Mouse (Mus musculus): ENCODE results near the gene Mag.
"Not testable (repeated sequence)": the region's sequence is repeated elsewhere in the genome, so short reads cannot be mapped to it uniquely, and the experiment has no call there.

Mag gene

DNA sequence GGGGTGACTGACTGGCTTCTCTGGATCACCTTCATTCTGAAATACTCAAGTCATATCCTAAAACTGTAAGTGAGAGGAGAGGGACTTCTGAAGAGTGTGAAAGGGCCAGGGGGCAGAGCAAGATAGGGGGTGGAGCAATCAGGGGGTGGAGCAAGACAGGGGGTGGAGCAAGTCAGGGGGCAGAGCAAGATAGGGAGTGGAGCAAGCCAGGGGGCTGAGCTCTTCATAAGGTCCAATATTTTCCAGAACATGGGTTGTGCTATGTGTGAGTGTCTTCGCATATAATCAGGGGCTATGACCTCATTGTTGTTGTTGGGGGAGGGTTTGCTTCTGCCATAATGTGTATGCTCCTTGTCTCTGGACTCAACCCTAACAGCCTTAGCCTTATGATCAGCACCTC is 25.4 kb upstream of the Mag start:
- DNase-seq (ENCODE audit: low read depth, low spot score) = not testable (repeated sequence)

GRCm38 (mm10) chr7:30935422-30936099 is 20.9 kb upstream of the Mag start:
- DNase-seq (ENCODE audit: low read depth, low spot score) = not testable (repeated sequence)

GRCm38 (mm10) chr7:30924581-30924980 is 9.9 kb upstream of the Mag start, which contains the start of gene Hamp2:
TSS of gene Hamp2 (minus strand) at chr7:30924681.
- not testable (repeated sequence) for DNase-seq (ENCODE audit: low read depth, low spot score)

DNA sequence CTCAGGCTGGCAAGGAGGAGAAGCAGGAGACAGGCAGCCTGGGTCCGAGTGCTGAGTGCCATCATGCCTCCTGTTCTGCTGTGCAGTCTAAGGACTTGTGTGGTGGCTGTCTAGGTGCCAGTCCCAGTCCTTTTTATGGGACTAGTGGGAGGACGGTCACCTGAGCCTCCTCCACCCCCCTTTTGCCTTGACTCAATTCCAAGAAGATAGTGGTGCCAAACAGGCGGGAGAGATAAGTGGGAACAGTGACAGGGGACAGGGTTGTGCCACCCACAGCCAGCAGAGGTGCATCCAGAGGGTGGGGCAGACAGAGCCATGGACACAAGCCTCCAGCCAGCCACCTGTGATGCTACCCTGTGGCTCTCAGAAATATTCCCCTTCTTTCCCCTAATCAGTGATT is 9.4 kb upstream of the Mag start:
- DNase-seq (ENCODE audit: low read depth, low spot score) = no peak

DNA sequence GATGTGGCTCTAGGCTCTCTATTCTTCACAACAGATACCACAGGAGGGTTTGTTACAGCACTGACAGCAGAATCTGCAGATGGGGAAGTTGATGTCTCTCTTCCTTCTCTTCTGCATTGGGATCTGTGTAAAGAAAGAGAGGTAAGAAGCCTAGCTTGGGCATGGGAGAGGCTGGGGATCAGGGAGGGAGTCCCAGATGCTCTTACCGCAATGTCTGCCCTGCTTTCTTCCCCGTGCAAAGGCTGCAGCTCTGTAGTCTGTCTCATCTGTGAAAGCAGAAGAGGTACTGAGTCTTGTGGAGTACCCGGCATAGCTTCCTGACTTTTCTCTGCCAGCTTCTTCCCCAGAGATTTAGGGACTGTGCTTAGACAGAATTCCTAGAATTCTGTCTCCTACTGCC is 7.8 kb upstream of the Mag start:
- not testable (repeated sequence) for DNase-seq (ENCODE audit: low read depth, low spot score)

DNA sequence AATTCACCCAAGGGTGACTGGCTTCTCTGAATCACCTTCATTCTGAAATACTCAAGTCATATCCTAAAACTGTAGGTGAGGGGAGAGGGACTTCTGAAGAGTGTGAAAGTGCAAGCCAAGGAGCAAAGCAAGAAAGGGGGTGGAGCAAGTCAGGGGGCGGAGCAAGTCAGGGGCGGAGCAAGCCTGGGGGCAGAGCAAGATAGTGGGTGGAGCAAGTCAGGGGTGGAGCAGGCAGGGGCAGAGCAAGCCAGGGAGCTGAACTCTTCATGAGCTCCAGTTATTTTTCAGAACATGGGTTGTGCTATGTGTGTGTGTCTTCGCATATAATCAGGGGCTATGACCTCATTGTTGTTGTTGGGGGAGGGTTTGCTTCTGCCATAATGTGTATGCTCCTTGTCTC is 5.5 kb upstream of the Mag start:
- no peak for DNase-seq (ENCODE audit: low read depth, low spot score)

GRCm38 (mm10) chr7:30917219-30917618 is 2.5 kb upstream of the Mag start:
- no peak for DNase-seq (ENCODE audit: low read depth, low spot score)

DNA sequence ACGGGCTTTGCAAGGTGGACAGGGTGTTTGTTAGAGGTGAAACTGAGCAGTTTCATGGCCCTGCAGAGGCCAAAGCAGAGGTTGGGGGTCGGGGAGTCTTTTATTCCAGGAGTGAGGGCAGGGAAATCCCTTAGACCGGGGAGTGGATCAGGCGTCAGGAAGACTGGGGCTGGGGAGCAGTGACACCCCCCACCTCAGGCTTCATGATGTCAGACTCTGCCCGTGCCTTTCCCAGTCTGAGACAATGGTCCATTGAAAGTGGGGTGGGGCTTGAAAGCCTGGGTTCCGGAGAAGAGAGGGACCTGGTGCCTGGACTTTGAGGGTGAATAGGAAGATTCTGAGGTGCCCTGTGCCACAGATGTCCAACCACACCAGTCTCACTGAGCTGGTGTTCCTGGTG is 2.0 kb upstream of the Mag start:
- no peak for DNase-seq (ENCODE audit: low read depth, low spot score)

- DNase-seq (ENCODE audit: low read depth, low spot score) = no peak
These were observed 4.9 kb downstream of the Mag start for GRCm38 (mm10) chr7:30909773-30910172.

- no peak for DNase-seq (ENCODE audit: low read depth, low spot score)
These were observed 5.7 kb downstream of the Mag start for GRCm38 (mm10) chr7:30908992-30909431.

GRCm38 (mm10) chr7:30908277-30908991 is 6.2 kb downstream of the Mag start:
- peak; percentile 68 for DNase-seq (ENCODE audit: low read depth, low spot score)

DNA sequence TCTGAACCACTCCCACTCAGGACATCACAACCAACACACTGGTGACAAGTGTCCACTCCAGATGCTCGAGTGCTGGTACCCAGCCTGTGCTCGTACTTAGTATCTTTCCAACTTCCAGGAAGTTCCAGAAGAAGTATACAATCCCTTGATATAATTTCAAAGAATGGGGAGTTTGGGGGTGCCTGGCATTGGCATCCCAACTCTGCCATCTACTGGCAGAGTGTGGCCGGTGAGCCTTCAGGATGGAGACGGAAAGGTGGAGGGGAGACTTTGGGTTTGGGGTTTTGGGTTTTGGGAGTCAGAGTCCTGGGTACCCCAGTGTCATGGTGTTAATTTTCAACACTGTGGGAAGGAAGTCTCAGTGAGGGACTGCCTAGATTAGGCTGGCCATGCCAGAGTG is 10.6 kb downstream of the Mag start:
- DNase-seq (ENCODE audit: low read depth, low spot score) = no peak

- no peak for DNase-seq (ENCODE audit: low read depth, low spot score)
These were observed 19.5 kb downstream of the Mag start for GRCm38 (mm10) chr7:30895217-30895616.

GRCm38 (mm10) chr7:30892515-30892914 is 22.2 kb downstream of the Mag start:
- DNase-seq (ENCODE audit: low read depth, low spot score) = no peak

GRCm38 (mm10) chr7:30891746-30892145 is 22.9 kb downstream of the Mag start:
- no peak for DNase-seq (ENCODE audit: low read depth, low spot score)

GRCm38 (mm10) chr7:30890681-30891080 is 24.0 kb downstream of the Mag start:
- DNase-seq (ENCODE audit: low read depth, low spot score) = no peak

GRCm38 (mm10) chr7:30888786-30889185 is 25.9 kb downstream of the Mag start:
- DNase-seq (ENCODE audit: low read depth, low spot score) = no peak

DNA sequence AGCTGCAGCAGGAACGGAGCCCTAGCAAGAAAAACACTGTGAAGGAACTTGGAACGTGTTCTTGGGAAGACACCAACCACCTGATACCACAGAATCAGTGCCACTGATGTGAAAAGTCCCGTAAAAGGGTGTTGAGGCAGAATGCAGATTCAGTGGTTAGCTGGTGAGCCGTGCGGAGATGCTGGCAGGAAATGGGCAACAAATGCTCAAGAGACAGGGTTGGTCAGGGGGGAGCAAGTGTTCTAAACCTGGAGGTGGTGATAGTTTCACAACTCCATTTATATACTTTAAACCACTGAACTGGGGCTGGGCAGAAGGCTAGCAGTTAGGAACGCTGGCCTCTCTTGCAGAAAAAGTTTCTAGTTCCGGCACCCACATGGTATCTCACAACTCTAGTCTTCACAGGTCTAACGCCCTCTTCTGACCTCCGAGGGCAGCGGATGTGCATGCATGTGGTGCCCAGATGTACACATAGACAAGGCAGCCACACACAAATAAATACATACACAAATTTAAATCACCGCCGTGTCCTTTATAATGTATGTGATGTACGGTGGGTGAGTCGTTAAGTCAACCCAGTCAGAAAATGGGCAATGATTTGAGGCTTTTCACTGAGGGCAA is 27.0 kb downstream of the Mag start:
- no peak for DNase-seq (ENCODE audit: low read depth, low spot score)

DNA sequence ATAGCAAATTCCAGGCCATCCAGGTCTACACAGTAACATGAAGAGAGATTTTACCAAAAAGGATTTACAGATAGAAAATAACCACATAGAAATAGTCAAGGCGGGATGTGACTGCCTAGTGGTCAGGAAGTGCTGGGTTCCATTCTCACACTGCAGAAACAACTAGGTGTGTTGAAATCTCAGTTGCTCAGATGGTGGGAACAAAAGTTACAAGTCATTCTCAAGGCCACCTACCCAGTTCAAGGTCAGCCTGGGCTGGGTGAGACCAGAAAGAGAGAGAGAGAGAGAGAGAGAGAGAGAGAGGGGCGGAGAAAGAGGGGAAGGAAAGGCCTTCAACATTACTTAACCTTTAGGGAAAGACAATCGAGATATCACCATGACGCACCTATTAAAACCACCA is 27.8 kb downstream of the Mag start:
- DNase-seq (ENCODE audit: low read depth, low spot score) = no peak

DNA sequence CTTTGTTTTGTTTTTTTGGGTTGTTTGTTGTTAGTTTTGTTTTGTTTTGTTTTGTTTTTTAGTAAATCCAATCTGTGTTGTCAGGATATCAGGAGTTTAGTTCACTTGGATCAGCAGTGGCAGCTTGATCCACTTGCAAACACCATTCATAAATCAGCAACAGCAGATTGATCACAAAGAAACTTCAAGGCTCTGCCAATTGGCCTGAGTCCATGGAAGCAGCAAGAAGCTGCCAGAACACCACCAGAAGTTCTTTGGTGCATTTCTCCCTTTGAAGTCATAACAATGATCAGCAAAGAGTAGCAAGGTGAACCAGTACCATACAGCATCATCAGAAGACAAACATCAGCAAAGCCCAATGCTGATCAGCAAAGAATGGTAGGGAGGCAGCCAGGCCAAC is 30.6 kb downstream of the Mag start:
- DNase-seq (ENCODE audit: low read depth, low spot score) = no peak

GRCm38 (mm10) chr7:30881367-30881766 is 33.3 kb downstream of the Mag start:
- no peak for DNase-seq (ENCODE audit: low read depth, low spot score)

GRCm38 (mm10) chr7:30880176-30880575 is 34.5 kb downstream of the Mag start, which contains the start of gene Cd22:
TSS of gene Cd22 (minus strand) at chr7:30880342.
- no peak for DNase-seq (ENCODE audit: low read depth, low spot score)

- no peak for DNase-seq (ENCODE audit: low read depth, low spot score)
These were observed 35.7 kb downstream of the Mag start for GRCm38 (mm10) chr7:30878950-30879349.

Data from mesoderm, embryonic 11.5 days (tissue).